Mouse (Mus musculus): ENCODE results near the gene Hectd4. TPM values are rescaled to one million over a fixed set of nuclear protein-coding genes. Genes with fewer than 3 reads are reported as not detected.

Hectd4 gene
- total RNA-seq, 2 experiments from 2014 or later, result 163 to 164 TPM

DNA sequence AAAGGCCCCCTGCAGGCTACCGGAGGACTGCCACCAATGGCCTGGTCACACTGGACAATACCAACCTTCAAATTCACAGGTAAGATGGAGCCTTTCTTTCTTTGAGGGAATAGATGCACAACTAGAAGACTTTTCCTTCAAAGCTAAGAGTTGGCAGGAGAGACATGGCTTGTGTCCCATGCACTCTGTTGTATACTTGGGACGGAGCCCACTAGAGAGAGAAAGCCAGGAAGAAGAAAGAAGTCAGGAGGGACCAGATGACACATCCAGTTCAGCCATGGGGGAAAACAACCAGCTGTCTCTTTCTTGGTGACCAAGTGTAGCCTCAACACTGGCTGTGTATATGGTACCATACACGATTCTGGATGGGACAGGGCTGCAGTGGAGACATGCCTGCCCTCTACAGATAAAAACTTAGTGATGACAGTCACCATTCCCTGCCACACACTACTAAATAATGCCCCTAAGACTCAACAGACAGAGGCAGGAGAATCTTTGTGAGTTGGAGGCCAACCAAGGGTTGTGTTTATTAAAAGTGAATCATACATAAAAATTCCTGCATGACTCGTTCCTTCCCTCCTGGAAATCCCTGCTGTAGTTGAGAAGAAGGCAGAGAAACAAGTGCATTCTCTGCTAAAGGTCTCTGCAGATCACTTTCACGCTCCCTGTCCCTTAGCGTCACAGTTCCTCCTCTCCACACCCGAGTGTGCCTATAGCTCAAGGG lies 119.7 kb downstream of the Hectd4 start:
- DNase-seq (ENCODE audit: low spot score in 2 of 2), result no peak

DNA sequence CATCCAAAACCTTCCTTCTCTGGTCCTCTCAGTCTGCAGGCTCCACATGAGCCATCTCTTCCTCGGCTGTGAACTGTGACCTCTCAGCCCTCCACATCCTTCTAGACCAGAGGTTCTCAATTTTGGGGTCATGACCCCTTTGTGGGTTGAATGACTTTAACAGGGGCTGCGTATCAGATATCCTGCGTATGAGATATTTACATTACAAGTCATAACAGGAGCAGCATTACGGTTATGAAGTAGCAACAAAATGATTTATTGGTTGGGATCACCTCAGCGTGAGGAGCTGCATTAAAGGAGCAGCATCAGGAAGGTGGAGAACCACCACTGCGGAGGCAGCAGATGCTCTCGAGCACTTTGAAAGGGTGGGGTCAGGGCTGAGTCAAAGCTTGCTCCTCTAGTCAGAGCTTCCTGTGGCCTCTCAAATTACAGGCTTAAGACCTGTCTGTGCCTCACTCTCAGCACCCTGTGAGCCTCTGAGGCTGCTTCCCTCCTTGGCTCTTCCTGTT lies 121.0 kb downstream of the Hectd4 start:
- DNase-seq (ENCODE audit: low spot score in 2 of 2), result no peak

DNA sequence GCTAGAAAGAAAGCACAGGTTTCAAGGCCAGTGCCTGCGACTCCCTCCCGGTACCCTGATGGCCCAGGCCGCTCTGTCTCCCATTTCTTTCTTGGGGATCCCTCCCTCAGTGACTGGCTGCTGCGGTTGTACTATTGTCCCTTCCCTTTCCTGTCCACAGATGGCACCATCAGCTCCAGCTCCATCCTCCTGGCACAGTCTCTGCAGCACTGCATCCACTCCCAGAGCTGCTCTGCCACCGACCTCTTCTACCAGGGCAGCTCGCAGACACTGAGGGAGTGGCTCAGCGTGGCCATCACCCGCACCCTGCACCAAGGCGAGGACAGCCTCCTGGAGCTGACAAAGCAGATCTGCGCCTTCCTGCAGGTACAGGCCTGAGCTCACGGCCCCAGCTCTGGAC lies 122.5 kb downstream of the Hectd4 start:
- DNase-seq (ENCODE audit: low spot score in 2 of 2), result no peak

GRCm38 (mm10) chr5:121343997-121344396 lies 124.0 kb downstream of the Hectd4 start:
- DNase-seq (ENCODE audit: low spot score in 2 of 2), result no peak

- no peak for DNase-seq (ENCODE audit: low spot score in 2 of 2)
Observed at GRCm38 (mm10) chr5:121359229-121359628, 139.2 kb downstream of the Hectd4 start.

DNA sequence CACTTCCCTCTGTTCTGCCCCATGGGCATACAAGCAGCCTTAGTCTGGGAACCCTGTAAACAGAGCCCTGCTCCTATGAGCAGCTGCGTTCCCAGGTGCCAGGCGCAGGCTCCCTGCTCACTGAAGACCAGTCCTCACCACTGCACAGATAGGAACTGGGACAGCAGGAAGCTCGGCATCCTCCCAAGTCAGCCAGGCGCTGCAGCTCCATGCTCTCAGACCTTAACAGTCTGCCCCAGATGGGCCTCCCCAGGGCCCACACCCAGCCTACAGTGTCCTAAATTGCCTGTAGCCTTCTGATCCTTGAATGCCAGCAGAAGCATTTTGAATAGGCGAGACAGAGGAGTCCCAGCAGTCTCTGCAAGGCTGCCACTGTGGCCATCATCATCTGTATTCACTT lies 141.7 kb downstream of the Hectd4 start:
- no peak for DNase-seq (ENCODE audit: low spot score in 2 of 2)

- no peak for DNase-seq (ENCODE audit: low spot score in 2 of 2)
Observed at GRCm38 (mm10) chr5:121363441-121363840, 143.4 kb downstream of the Hectd4 start.

DNA sequence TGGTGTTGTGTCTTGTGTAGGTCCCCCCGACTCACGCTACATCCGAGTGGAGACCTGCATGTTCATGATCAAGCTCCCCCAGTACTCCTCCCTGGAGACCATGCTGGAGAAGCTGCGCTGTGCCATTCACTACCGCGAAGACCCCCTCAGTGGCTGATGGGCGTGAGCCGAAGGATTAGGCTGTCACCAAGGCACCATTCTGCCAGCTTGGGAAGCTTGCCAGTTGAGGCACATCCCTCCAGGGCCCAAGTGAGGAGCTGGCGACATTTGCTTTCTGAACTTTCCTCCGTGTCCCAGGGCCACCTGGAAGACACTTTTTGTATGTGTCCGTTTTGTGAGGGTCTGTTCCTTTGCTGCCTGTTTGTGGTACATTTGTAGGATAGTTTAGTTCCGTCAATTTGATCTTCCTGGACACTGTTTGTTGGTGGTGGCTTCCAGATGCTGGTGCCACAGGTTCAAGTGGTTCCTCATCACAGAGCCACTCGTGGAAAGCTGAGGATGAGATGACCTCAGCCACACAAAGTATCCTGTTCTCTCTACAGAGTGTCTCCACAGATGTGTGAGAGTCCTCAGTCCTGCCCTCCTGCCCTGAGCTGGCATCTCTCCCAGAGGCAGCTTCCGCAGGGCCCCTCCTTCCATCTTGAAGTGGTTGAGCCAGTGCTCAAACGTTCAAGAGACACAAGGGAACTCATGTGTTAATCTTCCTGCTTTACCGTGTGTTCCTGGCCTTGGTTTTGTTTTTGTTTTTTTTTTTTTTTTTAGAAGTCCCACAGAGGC lies 146.6 kb downstream of the Hectd4 start:
- no peak for DNase-seq (ENCODE audit: low spot score in 2 of 2)

DNA sequence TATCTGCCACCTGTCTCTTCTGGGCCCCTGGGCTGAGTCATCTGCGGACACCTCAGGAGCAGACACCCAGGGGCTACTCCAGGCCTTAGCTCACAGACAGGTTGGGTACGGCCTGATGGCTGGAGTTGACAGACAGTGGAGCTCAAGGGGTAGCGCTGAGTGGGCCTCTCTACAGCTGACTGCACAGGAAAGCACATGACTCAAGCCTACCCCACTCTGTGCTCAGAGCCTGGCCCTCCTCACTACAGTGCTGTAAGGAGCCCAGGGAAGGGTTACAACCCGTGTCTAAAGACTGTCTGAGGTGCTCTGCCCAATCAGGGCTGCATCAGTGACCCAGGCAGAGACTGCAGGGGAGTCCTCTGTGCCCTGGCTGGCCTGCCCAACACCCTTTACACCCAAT lies 147.2 kb downstream of the Hectd4 start:
- no peak for DNase-seq (ENCODE audit: low spot score in 2 of 2)

GRCm38 (mm10) chr5:121371712-121372111 lies 151.7 kb downstream of the Hectd4 start:
- DNase-seq (ENCODE audit: low spot score in 2 of 2), result no peak

DNA sequence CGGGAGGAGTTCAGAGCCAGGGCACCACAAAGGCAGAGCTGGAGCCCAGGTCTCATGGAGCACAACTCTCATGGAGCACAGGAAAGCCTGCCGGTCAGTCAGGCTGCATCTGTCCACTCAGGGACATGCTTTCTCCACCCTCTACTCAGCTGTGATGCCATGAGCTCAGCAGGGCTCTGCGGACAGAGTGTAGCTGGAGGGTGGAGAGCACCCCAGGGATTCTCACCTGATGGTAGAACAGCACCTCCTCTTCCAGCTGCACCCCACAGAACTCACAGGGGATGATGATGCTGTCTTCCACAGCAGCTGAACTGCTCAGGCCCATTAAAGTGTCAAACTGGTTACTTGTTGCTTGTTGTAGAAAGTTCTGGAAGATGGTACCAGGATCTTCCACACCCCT lies 154.8 kb downstream of the Hectd4 start:
- DNase-seq (ENCODE audit: low spot score in 2 of 2), result no peak

- DNase-seq (ENCODE audit: low spot score in 2 of 2), result peak; percentile 44 to 51
Observed at GRCm38 (mm10) chr5:121376972-121377371, 157.0 kb downstream of the Hectd4 start.

- DNase-seq (ENCODE audit: low spot score in 2 of 2), result peak; percentile 33 to 49
Observed at GRCm38 (mm10) chr5:121378678-121379256, 158.7 kb downstream of the Hectd4 start.

DNA sequence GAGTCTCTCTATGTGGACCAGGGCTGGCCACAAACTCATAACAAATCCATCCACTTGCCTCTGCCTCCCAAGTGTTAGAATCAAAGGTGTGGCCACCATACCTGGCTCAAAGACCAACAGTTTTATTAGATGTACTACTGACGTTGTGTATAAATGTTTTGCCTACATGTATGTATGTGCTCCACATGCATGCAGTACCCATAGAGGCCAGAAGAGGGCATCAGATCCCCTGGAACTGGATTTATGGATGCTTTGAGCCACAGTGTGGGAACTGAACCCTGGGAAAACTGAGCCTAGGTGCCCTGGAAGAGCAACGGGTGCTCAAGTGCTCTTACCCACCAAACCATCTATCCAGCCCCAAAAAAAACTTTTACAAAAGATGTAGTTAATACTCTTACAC lies 160.7 kb downstream of the Hectd4 start:
- no peak for DNase-seq (ENCODE audit: low spot score in 2 of 2)

DNA sequence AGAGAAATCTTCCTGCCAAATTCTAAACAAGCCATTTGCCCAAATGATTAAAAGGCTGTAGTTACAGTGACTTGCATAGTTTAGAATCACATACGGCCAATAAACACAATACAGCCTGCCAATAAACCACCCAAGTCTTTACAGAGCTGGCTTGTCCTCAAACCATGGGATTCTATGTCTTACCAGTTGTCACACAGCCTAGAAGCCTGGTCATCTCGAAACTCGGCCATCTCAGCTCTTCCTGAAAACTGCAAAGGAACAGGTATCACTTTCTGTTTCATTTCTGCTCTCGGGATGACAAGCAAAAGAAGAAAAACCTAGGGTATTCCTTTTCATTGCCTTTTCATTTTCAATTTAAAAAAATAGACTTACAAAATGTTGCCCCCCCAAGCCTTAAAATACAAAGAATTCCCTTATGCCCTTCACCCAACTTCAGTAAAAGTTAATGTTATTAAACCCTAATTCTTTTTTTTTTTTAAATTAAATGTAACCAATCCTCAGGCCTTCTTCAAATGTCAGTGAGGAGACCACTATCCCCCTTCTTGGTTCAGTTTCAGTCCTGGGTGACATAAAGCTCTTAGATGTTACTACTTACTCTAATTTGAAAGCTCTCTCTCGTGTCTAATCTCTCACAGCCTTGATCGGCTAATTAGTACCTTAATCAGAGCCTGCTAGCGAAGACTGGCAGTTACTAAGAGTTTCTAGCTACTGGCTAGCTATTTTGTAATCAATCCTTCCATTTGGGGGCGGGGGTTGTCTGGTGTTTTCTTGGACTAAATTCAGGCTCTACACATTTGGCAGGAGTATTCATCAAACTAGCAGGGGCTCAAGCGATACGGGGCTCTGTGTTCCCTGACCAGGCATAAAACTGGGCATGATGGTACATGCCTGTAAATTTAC lies 164.1 kb downstream of the Hectd4 start:
- no peak for DNase-seq (ENCODE audit: low spot score in 2 of 2)

- DNase-seq (ENCODE audit: low spot score in 2 of 2), result peak; percentile 43 to 59
Observed at GRCm38 (mm10) chr5:121384757-121385460, 164.9 kb downstream of the Hectd4 start.

- peak; percentile 91 to 95 for DNase-seq (ENCODE audit: low spot score in 2 of 2)
Observed at GRCm38 (mm10) chr5:121385461-121386119, 165.6 kb downstream of the Hectd4 start, which contains the start of gene Trafd1. Gene Trafd1, minus strand, starts transcription at chr5:121385632.

GRCm38 (mm10) chr5:121386120-121386909 lies 166.3 kb downstream of the Hectd4 start:
- peak; percentile 24 to 50 for DNase-seq (ENCODE audit: low spot score in 2 of 2)

GRCm38 (mm10) chr5:121387126-121387525 lies 167.1 kb downstream of the Hectd4 start:
- DNase-seq (ENCODE audit: low spot score in 2 of 2), result no peak
